Mouse (Mus musculus) splenic B cell, adult 2 months (primary cell): Measurements from ENCODE around the gene Pafah1b1.

Experiments
- DNase-seq: peaks from one replicate; pipeline ENCODE4 v3.0.0-alpha.2; 2011; ENCODE audit warnings: low read depth, low spot score
- H3K27me3 ChIP-seq: 2 replicates; pipeline ENCODE4 v1.6.1; 2012; ENCODE audit warnings: mild to moderate bottlenecking, low read length, moderate library complexity, mixed read lengths; ENCODE audit not compliant: control insufficient read depth, poor library complexity, insufficient read depth, severe bottlenecking
- H3K36me3 ChIP-seq: 2 replicates; pipeline ENCODE4 v1.6.1; 2012; ENCODE audit warnings: mild to moderate bottlenecking, low read length, moderate library complexity, mixed read lengths; ENCODE audit not compliant: control insufficient read depth, poor library complexity, insufficient read depth, severe bottlenecking

Pafah1b1 gene

GRCm38 (mm10) chr11:74748022-74748421 is 23.6 kb upstream of the Pafah1b1 start:
- H3K36me3 ChIP-seq, result no peaks in the 10 kb centered on the region
- H3K27me3 ChIP-seq, result no peaks in the 10 kb centered on the region
- DNase-seq, result no peak

GRCm38 (mm10) chr11:74737861-74738260 is 13.4 kb upstream of the Pafah1b1 start:
- DNase-seq, result no peak
- Histone ChIP-seq H3K27me3 (no peaks in the 10 kb centered on the region), H3K36me3 (no peaks in the 10 kb centered on the region)

GRCm38 (mm10) chr11:74734917-74735316 is 10.4 kb upstream of the Pafah1b1 start:
- H3K27me3 ChIP-seq, result no peaks in the 10 kb centered on the region
- DNase-seq, result no peak
- no peaks in the 10 kb centered on the region; the same call in 1 of the 2 replicates for H3K36me3 ChIP-seq

GRCm38 (mm10) chr11:74725181-74725580 is 711 bp upstream of the Pafah1b1 start:
- no peak for DNase-seq
- H3K36me3 ChIP-seq, result no peaks in the 10 kb centered on the region
- H3K27me3 ChIP-seq, result no peaks in the 10 kb centered on the region

GRCm38 (mm10) chr11:74723357-74724234 is 874 bp downstream of the Pafah1b1 start:
- DNase-seq, result peak; percentile 89
- Histone ChIP-seq H3K27me3 (no peaks in the 10 kb centered on the region), H3K36me3 (no peaks in the 10 kb centered on the region)

- H3K27me3 ChIP-seq, result no peaks in the 10 kb centered on the region
- H3K36me3 ChIP-seq, result no peaks in the 10 kb centered on the region
- DNase-seq, result no peak
Measured at GRCm38 (mm10) chr11:74721971-74722370, 2.5 kb downstream of the Pafah1b1 start.

GRCm38 (mm10) chr11:74721141-74721540 is 3.3 kb downstream of the Pafah1b1 start:
- Histone ChIP-seq H3K27me3 (no peaks in the 10 kb centered on the region), H3K36me3 (no peaks in the 10 kb centered on the region)
- no peak for DNase-seq

- Histone ChIP-seq H3K27me3 (no peaks in the 10 kb centered on the region), H3K36me3 (no peaks in the 10 kb centered on the region)
- DNase-seq, result no peak
Measured at GRCm38 (mm10) chr11:74720668-74721067, 3.8 kb downstream of the Pafah1b1 start.

- H3K27me3 ChIP-seq, result no peaks in the 10 kb centered on the region
- H3K36me3 ChIP-seq, result no peaks in the 10 kb centered on the region
- DNase-seq, result no peak
Measured at GRCm38 (mm10) chr11:74715971-74716525, 8.4 kb downstream of the Pafah1b1 start.

GRCm38 (mm10) chr11:74710671-74711070 is 13.8 kb downstream of the Pafah1b1 start:
- no peaks in the 10 kb centered on the region for H3K36me3 ChIP-seq
- no peaks in the 10 kb centered on the region for H3K27me3 ChIP-seq
- no peak for DNase-seq

GRCm38 (mm10) chr11:74708781-74709180 is 15.7 kb downstream of the Pafah1b1 start:
- no peak for DNase-seq
- no peaks in the 10 kb centered on the region for H3K27me3 ChIP-seq
- H3K36me3 ChIP-seq, result no peaks in the 10 kb centered on the region

- Histone ChIP-seq H3K36me3 (no peaks in the 10 kb centered on the region), H3K27me3 (no peaks in the 10 kb centered on the region)
- no peak for DNase-seq
Measured at GRCm38 (mm10) chr11:74704068-74704467, 20.4 kb downstream of the Pafah1b1 start.

GRCm38 (mm10) chr11:74699505-74699904 is 25.0 kb downstream of the Pafah1b1 start:
- DNase-seq, result no peak
- H3K36me3 ChIP-seq, result no peaks in the 10 kb centered on the region
- H3K27me3 ChIP-seq, result no peaks in the 10 kb centered on the region

GRCm38 (mm10) chr11:74692151-74692550 is 32.3 kb downstream of the Pafah1b1 start:
- Histone ChIP-seq H3K27me3 (no peaks in the 10 kb centered on the region), H3K36me3 (no peaks in the 10 kb centered on the region)

GRCm38 (mm10) chr11:74675156-74675555 is 49.3 kb downstream of the Pafah1b1 start:
- H3K36me3 ChIP-seq, result peaks cover 13% of the 10 kb centered on the region
- H3K27me3 ChIP-seq, result no peaks in the 10 kb centered on the region
- DNase-seq, result no peak

More at GRCm38 (mm10) chr11:74692151-74692550, 32.3 kb downstream of the Pafah1b1 start:
- no peak for DNase-seq
